Mouse (Mus musculus) CD8-positive naive resting alpha-beta T cell, adult 2 months (primary cell): ENCODE results near the gene Dirc2.

Experiments
- DNase-seq, 2 experiments: peaks; one replicate each; pipeline ENCODE4 v3.0.0; 2022; ENCODE audit warnings: low read depth in 2 of 2, low spot score in 2 of 2

Dirc2 gene

DNA sequence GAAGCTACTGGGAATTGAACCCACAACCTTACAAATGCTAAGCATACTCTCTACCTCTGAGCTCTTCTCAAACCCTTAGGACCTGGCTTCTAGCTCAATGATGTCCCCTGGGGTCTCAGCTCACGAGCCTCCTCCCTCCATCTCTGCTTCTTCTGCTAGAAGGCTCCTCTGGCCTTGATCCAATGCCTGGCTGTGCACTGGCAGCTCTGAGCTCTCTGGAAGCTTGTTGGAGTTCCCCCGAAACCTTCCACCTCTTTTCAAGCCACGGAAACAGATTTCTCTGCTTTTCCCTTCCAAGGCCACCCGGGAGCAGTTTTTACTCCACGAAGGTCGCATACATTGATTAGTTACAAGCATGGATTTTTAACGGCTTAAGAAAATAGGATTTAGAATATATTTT is 82.7 kb downstream of the Dirc2 start:
- no peak for DNase-seq

DNA sequence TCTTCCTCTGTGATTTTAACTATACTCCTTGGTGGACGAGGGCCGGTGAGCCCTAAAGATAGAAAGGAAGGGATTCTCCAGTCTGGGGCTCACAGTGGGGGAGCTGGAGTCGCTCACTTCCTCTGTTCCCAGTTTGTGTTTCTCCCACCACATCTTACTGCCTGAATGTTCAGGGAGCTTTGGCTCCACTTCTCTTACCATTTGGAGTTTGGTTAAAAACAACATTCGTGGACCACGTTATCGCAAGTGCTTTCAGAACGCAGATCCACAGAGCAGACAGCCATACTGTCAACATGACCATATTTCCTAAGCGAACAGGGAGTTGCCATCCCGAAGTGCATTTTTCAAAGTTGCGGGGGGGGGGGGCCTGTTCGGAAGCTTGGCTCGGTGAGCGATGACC is 84.1 kb downstream of the Dirc2 start:
- DNase-seq, result no peak

DNA sequence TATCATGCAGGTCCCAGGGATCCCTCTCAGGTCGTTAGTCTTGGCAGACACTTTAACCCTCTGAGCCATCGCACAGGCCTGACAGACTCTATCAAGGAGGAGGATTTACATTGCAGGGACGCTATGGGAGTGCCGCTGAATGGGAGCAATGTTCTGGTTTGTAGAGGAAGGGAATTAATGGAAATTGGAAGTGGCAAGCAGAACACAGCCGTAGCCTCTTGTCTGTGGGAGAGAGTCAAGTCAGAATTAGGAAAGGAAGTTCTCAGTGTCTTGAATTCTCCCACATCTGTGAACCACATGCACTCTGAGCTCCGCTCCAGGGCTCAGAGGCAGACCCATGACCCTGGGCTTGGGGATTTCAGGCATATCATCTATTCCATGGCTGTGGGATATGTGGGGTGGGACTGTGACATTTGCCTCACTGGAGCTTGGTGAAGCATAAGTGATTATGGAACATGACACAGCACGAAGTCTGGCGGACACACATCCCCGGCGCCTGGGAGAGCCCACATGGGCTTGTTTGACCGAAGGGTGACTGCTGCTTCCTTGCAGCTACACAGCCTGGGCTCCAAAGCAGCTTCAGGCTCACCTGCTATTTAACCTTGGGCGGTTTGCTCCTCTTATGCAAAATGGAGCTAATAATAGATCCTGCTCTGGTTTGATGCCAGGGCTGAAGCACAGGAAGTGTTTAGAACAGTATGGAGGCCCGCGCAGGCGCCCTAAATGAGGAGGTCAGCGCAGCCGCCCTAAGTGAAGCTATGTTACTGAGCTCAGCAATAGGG is 87.6 kb downstream of the Dirc2 start:
- DNase-seq, result no peak

DNA sequence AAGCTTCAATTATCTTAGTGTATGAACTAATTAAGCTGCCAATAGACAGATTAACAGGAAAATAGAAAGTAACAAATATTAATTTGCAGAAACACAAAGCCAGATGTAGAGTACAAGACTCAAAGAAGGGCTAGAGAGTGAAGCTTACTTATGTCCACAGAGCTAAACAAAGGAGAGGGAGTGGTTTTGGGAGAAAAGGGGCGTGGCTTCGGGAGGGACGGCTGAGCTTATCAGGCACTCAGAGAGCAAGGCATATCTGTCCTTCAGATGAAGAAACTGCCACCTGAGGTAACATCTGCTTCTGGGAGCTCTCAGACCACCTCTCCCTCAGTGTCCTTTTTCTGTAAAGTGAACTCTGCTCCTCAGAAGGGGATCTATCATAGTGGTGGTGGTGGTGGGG is 90.7 kb downstream of the Dirc2 start:
- DNase-seq, result no peak

DNA sequence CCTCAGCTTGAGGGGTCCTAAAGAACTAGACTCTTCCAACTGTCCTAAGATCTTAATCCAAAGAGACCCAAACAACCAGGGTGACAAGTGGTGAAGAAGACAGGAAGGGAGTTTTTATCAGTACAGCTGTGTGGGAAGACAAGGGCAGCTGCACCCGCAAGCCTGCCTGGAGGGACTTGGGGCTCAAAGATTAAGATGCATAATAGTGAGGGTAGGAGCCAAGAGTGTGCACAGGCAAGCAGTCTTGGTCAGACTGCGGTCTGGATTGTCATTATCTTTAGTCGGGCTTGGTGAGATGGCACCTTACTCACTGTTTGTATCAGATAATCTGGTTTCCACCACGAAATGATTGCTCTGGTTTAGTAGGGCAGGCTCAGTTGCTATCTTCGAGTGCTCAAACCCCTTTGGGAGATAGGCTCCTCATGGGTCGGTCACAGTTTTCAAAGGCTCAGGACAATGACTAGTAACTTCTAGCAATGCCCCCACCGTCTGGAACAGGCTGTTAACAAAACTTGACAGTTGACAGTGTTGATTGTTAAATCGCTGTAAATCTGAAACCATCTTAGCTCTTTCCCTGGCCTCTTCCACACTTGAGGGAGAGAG is 91.5 kb downstream of the Dirc2 start:
- DNase-seq, result no peak

DNA sequence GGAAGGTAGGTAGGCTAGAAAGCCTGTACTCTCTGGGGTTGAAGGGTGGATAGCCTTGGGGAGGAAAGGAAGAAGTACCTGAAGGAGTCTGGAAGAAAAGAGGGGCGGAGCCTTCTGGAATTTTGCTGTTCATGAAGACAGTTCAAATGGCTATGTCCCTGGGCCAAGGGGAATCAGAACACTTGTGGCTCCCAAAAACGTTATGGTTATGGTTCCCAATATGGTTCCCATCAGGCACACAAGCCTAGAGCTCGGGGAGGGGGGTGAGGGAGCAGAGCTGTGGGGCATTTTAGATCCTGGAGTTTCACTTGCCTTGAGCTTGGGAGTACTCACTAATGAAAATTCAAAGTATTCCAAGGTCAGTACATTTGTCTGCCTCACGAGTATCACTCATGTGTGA is 104.3 kb downstream of the Dirc2 start:
- DNase-seq, result no peak

DNA sequence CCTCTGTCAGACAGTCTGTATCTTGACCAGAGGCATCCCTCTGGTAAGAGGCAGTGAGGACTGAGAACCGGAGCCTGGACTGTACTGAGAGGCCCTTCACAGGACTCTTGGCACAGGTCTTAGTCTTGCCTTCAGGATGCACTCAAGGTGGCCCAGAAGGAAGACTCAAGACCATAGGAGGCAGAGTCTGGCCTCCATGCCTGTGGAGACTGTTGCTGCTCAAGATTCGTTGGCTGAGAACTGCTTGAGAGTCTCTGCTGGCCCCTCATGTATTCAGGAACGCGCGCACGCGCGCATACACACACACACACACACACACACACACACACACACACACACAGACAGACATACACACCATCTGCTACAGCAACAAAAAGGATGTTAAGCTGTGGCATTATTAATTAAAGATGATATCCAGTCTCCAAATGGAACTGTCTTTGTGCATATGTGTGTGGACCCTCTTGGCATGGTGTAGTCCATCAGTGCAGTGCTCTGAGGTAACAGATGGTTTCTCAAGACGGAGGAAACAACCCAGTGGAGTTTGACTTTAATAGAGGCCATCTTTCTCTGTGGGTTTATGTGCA is 105.2 kb downstream of the Dirc2 start:
- no peak for DNase-seq

DNA sequence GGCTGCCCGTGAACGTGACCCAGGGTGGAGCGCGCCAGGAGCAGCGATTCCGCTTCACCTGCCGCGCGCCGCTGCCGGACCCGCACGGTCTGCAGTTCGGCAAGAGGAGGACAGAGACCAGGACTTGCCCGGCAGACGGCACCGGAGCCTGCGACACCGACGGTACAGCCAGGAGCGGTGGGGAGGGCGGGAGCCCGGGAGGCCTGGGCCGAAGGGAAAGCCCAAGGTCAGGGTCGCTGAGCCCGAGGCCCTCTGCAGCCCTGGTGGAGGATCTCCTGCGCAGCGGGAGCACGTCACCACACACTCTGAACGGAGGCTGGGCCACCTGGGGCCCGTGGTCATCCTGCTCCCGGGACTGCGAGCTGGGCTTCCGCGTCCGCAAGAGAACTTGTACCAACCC is 108.9 kb downstream of the Dirc2 start:
- DNase-seq, result no peak

DNA sequence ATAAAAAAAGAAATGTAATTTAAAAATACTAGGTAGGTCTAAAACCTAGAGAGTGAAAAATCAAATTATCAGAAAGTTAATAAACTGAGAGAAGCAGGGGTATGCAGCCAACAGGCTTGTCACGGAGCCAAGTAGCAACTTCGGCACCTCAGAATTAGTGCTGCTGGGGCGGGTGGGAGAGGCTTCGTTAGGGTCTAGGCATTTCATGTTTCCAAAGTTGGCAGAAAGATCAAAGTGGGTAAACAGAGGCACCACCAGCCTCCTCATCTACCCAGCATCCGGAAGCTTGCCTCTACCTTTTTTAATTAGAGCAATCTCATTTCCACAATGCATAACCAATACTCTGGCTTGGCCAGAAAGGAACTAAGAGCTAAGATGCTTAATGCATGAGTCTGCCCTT is 115.2 kb downstream of the Dirc2 start:
- no peak for DNase-seq

DNA sequence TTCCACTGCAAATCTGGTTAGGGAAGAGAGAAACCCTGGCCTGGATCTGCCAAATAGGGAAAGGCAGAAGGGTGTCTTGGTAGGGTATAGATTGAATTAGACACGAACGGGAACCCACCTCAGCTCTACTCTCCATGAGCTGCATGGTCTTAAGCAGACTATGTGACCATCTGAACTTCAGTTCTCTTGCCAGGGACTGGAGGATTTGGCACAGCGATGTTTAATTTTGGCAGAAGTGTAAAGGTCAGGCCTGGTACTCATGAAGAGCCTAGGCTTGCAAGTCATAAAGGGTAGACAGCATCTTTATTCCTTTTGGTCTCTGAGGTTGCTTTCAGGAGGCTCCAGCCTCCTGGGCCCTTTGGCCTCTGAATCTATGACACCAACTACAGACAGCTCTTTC is 116.5 kb downstream of the Dirc2 start:
- no peak for DNase-seq

DNA sequence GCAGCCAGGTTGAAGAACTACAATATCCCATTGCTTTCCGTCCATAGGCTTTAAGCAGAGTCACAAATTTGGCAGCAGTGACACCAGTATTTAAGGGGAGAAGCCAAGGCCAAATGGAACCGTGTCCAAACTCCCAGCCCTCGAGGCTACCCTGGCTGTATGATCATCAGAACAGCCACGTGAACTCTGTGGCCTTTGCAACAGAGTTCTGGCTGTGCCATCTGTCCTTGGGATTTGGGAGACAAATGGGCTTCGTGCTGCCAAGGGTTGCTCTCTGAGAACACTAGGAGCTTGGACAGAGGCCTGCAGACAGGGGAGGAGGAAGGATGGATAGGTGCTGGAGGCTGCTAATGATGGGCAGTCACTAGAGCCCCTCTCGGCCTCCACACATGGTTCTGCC is 117.0 kb downstream of the Dirc2 start:
- DNase-seq, result no peak

DNA sequence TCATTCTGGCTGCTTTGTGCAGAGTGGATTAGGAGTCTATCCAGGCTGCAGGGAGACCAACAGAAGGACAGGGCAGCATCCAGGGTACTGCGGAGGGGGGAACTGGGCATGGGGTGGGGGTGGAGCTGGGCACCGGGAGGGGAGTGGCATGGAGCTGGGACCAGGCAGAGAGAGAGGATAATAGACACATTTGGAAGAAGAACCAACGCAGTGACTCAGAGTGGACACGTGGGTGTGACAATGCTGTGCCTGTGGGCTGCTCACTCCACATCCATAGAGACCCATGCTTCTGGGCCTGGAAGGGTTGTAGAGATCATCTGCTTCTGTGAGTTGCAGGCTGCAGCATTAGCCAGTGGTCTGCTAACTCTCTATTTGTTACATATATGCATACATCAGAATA is 120.3 kb downstream of the Dirc2 start:
- DNase-seq, result no peak
